Mouse (Mus musculus) left cerebral cortex, adult 2 months (tissue): ENCODE results near the gene Keg1. TPM values are rescaled to one million over a fixed set of nuclear protein-coding genes. Genes with fewer than 3 reads are reported as not detected.
"Not testable (repeated sequence)": the region's sequence is repeated elsewhere in the genome, so short reads cannot be mapped to it uniquely, and the experiment has no call there.

ENCODE experiments used
- DNase-seq, 2 experiments: peaks; one replicate each; pipeline ENCODE4 v3.0.0; 2021 to 2022; ENCODE audit warnings: low spot score in 2 of 2, mixed read lengths in 1 of 2; ENCODE audit errors: extremely low spot score in 1 of 2
- H3K27ac ChIP-seq: fragments of 200-600 bp; 2 replicates; pipeline ENCODE4 v1.8.1; 2022
- H3K4me3 ChIP-seq: fragments of 200-600 bp; 2 replicates; pipeline ENCODE4 v1.8.1; 2022
- CTCF ChIP-seq: fragments of 200-600 bp; IDR thresholded peaks from 2 replicates; pipeline ENCODE4 v1.8.1; 2022; ENCODE audit warnings: antibody characterized with exemption, mild to moderate bottlenecking, moderate library complexity
- intact Hi-C: fragments of 180-260 bp; cut with DNase I; formaldehyde crosslinking; loops from one replicate; pipeline ENCODE4 v1.15.1; 2025
- total RNA-seq, 2 experiments: library from RNA; stranded (reverse); gene quantifications; 2 replicates each; pipeline ENCODE4 v1.2.3; 2021

Keg1 gene
- total RNA-seq, 2 experiments from 2014 or later: not detected

- no peak overlapping the region for H3K27ac ChIP-seq
- TF ChIP-seq CTCF: no peak
- no peak for DNase-seq
- intact Hi-C loops: no loop called here
- H3K4me3 ChIP-seq: no peak overlapping the region
Measured at GRCm38 (mm10) chr19:12720463-12720862, 24.9 kb downstream of the Keg1 start.

- DNase-seq, intact Hi-C loops, H3K27ac ChIP-seq, H3K4me3 ChIP-seq: not testable (repeated sequence)
Measured at GRCm38 (mm10) chr19:12720919-12721318, 25.3 kb downstream of the Keg1 start.

DNA sequence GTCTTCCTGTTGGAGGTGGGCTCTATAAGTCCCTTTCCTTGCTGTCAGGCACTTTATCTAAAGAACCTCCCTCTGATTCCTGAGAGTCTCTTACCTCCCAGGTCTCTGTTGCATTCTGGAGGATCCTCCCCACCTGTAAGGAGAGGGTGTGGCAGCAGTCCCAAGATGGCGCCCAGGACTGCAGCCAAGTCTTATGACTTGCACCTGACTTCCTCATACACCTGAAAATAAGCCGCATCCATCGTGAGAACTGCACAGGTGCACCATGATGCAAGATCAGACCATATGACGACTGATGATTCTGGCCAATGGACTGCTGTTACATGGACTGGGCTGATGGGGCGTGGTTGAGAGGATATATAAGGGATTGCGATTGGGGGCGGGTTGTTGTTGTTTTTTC, 26.0 kb downstream of the Keg1 start:
- H3K4me3 ChIP-seq, DNase-seq, H3K27ac ChIP-seq, intact Hi-C loops: not testable (repeated sequence)

GRCm38 (mm10) chr19:12722308-12722707, 26.7 kb downstream of the Keg1 start:
- intact Hi-C loops: loop anchor here (2.0 kb wide), 1 partner anchor 74 kb away; the partner anchor contains the start of genes Lpxn and Zfp91
- Histone ChIP-seq H3K27ac (no peak overlapping the region), H3K4me3 (no peak overlapping the region)
- TF ChIP-seq CTCF: peak; percentile 53
- DNase-seq: no peak

DNA sequence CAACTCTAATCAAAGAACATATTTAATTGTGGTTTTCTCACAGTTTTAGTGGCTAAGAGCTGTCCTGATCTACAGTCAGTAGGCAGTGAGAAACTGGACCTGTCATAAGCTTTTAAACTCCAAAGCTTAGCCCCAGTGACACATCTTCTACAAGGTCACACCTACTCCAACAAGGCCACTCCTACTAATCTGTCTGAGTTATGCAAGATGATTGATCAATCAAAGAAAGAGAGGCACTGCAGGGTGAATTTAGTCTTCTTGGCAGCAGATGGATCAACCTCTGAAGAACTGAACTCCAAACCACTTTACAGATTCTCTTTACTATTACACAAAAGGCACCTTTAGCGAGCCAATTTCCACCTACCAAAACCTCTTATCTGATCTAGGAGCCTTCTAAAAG, 30.3 kb downstream of the Keg1 start:
- Histone ChIP-seq H3K27ac (no peak overlapping the region), H3K4me3 (no peak overlapping the region)
- DNase-seq: no peak
- intact Hi-C loops: no loop called here
- no peak for TF ChIP-seq CTCF

GRCm38 (mm10) chr19:12731036-12731435, 35.5 kb downstream of the Keg1 start:
- no peak for TF ChIP-seq CTCF
- no peak overlapping the region for H3K4me3 ChIP-seq
- H3K27ac ChIP-seq: no peak overlapping the region
- intact Hi-C loops: no loop called here
- no peak for DNase-seq

DNA sequence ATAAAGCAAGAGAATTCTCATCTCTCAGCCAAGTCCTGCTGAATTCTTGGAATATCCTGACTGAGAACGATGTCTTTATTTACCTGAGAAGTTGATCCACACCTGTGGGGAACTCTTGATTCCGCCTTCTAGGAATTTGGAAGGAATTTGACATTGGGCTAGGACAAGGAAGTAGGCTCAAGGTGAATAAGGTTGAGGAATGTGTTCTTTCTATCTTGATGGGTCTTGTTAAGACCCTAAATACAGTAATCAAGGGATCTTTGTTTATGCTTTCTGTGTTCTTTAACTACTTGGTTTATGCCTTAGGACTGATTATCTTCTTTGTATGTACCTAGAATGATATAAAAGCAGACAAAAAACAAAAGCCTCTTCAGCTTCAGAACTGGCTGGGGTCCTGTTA, 36.4 kb downstream of the Keg1 start:
- Histone ChIP-seq H3K27ac (no peak overlapping the region), H3K4me3 (no peak overlapping the region)
- intact Hi-C loops: no loop called here
- no peak for TF ChIP-seq CTCF
- no peak for DNase-seq

GRCm38 (mm10) chr19:12756286-12756685, 60.7 kb downstream of the Keg1 start:
- no peak for DNase-seq
- no peak overlapping the region for H3K4me3 ChIP-seq
- no peak overlapping the region for H3K27ac ChIP-seq
- intact Hi-C loops: no loop called here
- no peak for TF ChIP-seq CTCF

DNA sequence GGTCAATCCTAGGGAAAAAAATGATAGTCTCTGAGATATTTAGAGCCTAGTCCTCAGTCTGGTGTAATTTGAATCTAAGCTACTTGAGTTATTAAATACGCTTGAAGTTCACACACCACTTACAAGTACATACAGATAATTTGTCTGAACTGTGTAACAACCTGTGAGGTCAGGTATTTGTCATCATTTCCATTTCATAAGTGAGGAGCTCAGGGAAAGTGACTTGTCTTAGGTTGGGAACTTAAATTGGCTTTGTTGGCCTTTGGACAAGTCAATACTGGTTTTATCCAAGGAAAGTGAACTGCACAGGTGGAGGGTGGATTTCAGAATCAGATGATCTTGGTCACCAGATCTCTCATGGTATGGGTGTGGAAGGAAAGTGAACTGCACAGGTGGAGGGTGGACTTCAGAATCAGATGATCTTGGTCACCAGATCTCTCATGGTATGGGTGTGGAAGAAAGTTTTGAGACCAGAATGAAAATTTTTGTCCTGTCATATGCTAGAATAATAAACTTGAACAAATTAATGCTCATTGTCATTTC, 63.4 kb downstream of the Keg1 start:
- no peak for DNase-seq
- no peak for TF ChIP-seq CTCF
- intact Hi-C loops: no loop called here
- H3K4me3 ChIP-seq: no peak overlapping the region
- no peak overlapping the region for H3K27ac ChIP-seq

GRCm38 (mm10) chr19:12759656-12760055, 64.1 kb downstream of the Keg1 start:
- H3K27ac ChIP-seq: no peak overlapping the region
- intact Hi-C loops: loop anchor here (10.0 kb wide), 1 partner anchor 825 kb away; no protein-coding TSS in a partner anchor
- no peak for TF ChIP-seq CTCF

DNA sequence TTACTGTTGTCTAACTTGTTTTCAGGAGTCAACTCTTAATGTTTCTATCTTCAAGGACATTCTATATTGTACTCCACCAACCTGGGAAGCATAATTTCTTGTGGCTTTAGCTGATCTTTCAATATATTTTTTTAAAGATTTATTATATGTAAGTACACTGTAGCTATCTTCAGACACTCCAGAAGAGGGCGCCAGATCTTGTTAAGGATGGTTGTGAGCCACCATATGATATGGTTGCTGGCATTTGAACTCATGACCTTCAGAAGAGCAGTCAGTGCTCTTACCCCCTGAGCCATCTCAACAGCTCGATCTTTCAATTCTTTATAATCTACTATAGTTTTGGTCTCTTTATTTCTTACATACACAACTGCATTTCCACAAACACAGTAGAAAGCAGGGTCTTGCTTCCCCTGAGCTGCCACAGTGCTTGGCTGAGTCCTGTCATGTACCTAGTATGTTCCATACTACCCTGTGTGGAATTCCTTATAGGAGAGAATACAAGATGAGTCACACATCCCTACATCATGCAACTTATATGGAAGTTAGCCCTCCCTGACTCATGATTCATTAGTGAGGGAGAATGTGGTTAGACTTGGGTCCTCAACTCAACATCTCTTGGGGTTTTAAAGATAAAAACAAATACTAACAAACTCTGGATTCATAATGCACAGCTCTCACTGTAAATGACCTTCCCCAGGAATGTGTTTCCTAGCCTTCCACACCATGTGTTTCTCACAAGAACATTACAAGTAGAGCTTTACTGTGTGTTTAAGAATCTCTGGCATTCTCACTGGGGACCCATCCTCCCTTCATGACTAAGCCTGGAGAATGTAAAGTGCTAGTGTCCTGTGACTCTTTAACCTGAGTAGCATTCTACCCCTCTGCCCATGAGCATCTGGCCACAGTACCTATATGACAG, 66.9 kb downstream of the Keg1 start:
- no peak overlapping the region for H3K4me3 ChIP-seq
- no peak overlapping the region for H3K27ac ChIP-seq
- intact Hi-C loops: loop anchor here (10.0 kb wide), 1 partner anchor 828 kb away; no protein-coding TSS in a partner anchor
- peak; percentile 60 for TF ChIP-seq CTCF
- DNase-seq: no peak

More at GRCm38 (mm10) chr19:12759656-12760055, 64.1 kb downstream of the Keg1 start:
- no peak overlapping the region for H3K4me3 ChIP-seq
- DNase-seq: peak; percentile 24 to 45

DNA sequence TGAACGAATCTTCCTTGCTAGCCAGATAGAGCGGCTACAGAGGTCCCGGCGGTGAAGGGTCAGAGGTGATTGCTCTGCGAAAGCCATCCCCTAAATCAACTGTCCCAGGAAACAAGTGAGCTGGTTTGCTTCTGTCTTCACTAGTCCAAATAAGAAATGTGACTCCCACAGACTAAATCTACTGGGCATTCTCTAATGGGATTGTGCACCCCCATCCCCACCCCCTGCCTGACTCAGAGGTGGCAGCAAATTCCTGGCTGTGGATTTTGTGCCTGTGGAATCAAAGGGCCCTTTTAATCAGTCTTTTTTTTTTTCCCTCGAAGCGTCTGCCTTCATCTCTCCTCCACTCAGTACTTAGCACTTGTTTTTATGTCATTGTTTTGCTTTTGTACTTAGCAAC, 69.7 kb downstream of the Keg1 start, which contains the start of gene Cntf:
TSS of gene Cntf (minus strand) at position 325 of the 400 bp plus-strand sequence.
- intact Hi-C loops: loop anchor here (10.0 kb wide), 1 partner anchor 831 kb away; no protein-coding TSS in a partner anchor
- Histone ChIP-seq H3K27ac (no peak within 1 kb of the TSS), H3K4me3 (no peak within 1 kb of the TSS)
- TF ChIP-seq CTCF: no peak
- DNase-seq: no peak

Other genes starting within 250 kb of the Keg1 start
- gene Mpeg1, start 235.0 kb upstream of the Keg1 start, total RNA-seq: 1 to 10 TPM; 6.8 to 7.4 TPM
- gene Dtx4, start 194.3 kb upstream of the Keg1 start, total RNA-seq: 10 to 100 TPM; 36.0 to 36.3 TPM
- gene Fam111a, start 150.0 kb upstream of the Keg1 start, total RNA-seq: 1 to 10 TPM; 1.5 to 2.2 TPM
- under 1 TPM in 1 of 2 experiments, not detected in 1; 0.29 TPM for gene Gm4952, start 95.8 kb upstream of the Keg1 start, total RNA-seq
- not detected for gene Glyat, start 62.5 kb upstream of the Keg1 start, total RNA-seq
- gene Olfr1442, start 25.3 kb upstream of the Keg1 start, total RNA-seq: not detected
- gene Olfr1443, start 17.7 kb upstream of the Keg1 start, total RNA-seq: not detected
- 1 to 10 TPM; 2.3 to 4.0 TPM for gene Cntf, start 69.8 kb downstream of the Keg1 start, total RNA-seq
- gene Zfp91, start 100.3 kb downstream of the Keg1 start, total RNA-seq: 10 to 100 TPM; 89.2 to 97.0 TPM
- gene Lpxn, start 100.4 kb downstream of the Keg1 start, total RNA-seq: 1 to 10 TPM; 1.4 to 1.5 TPM
- not detected for gene Gm5244, start 150.9 kb downstream of the Keg1 start, total RNA-seq
- gene Olfr1444, start 161.5 kb downstream of the Keg1 start, total RNA-seq: not detected
- not detected for gene Olfr1445, start 188.1 kb downstream of the Keg1 start, total RNA-seq
- not detected for gene Olfr1446, start 197.7 kb downstream of the Keg1 start, total RNA-seq
- gene Olfr1447, start 208.0 kb downstream of the Keg1 start, total RNA-seq: not detected
- not detected for gene Olfr1448, start 228.6 kb downstream of the Keg1 start, total RNA-seq
- gene Olfr1449, start 235.1 kb downstream of the Keg1 start, total RNA-seq: not detected